Mouse (Mus musculus): ENCODE results near the gene Exoc7. TPM values are rescaled to one million over a fixed set of nuclear protein-coding genes. Genes with fewer than 3 reads are reported as not detected.

Exoc7 gene
- polyA plus RNA-seq, 1 experiment from 2014 or later = 88.7 TPM

DNA sequence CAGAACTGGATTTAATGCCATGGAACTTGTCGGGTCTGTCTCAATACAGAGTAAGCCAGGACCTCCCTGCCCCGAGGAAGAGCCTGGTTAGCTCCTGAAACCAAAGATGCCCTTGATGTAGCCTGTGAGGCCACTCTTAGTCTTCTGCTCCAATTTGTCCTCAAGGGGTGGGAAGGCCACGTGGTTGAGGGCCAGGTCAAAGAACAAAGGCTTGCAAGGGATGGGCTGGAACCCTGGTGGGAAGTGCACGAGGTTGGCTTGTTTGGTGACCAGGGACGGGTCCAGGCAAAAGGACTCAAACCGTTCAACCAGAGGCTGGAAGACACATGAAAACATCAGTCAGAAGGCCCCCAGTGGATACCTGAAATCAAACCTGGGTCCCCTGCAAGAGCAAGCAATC is 61.4 kb downstream of the Exoc7 start:
- Histone ChIP-seq H3K27ac (replicated peaks) (no peak overlapping the region), H3K4me1 (replicated peaks) (peaks cover 9% of the 10 kb centered on the region), H3K4me3 (no peak overlapping the region), H3K4me2 (no peak overlapping the region), H3K36me3 (peaks cover 80% of the 10 kb centered on the region), H3K9me3 (no peaks in the 10 kb centered on the region), H3K9ac (no peak overlapping the region), H3K27me3 (no peaks in the 10 kb centered on the region)
- no peak for ATAC-seq (ENCODE audit: low read depth)
- 70% methylated on average over 6 of the region's 6 CpGs for WGBS

DNA sequence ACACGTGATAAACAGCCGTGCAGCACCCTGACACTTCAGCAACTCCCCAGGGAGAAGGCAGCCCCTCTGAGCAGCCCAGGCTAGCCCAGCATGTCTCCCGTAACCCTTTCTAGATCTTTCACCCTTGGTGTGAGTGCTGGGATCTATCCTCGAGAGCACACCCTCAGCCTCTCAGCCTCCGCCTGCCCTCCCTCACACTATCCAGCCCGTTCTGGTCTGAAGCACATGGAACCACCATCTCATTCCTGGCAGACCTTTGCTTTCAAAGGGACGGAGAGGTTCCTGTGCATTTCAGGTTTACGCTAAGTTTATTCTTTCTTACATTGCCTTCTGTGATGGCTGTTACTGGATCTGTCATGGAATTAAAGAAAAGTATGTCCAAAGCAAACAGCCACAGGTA is 62.5 kb downstream of the Exoc7 start:
- 87% methylated on average over 8 of the region's 8 CpGs for WGBS

GRCm38 (mm10) chr11:116241744-116242235 is 65.2 kb downstream of the Exoc7 start:
- Histone ChIP-seq H3K27me3 (peaks cover 21% of the 10 kb centered on the region), H3K27ac (replicated peaks) (no peak overlapping the region), H3K4me2 (no peak overlapping the region), H3K4me1 (replicated peaks) (peaks cover 22% of the 10 kb centered on the region), H3K4me3 (no peak overlapping the region), H3K36me3 (peaks cover 42% of the 10 kb centered on the region), H3K9me3 (no peaks in the 10 kb centered on the region), H3K9ac (peak overlapping the region; percentile 1; the same call in 1 of the 2 replicates)
- WGBS = 13% methylated on average over 12 of the region's 12 CpGs
- ATAC-seq (ENCODE audit: low read depth) = no peak

More for the DNA sequence above, 62.5 kb downstream of the Exoc7 start:
- Histone ChIP-seq H3K27ac (replicated peaks) (no peak overlapping the region), H3K4me2 (no peak overlapping the region), H3K9me3 (no peaks in the 10 kb centered on the region), H3K4me3 (no peak overlapping the region), H3K4me1 (replicated peaks) (peaks cover 13% of the 10 kb centered on the region), H3K27me3 (no peaks in the 10 kb centered on the region), H3K36me3 (peaks cover 70% of the 10 kb centered on the region), H3K9ac (no peak overlapping the region)
- no peak for ATAC-seq (ENCODE audit: low read depth)

- H3K4me3 ChIP-seq = no peak overlapping the region
- no peaks in the 10 kb centered on the region for H3K9me3 ChIP-seq
- no peak for ATAC-seq (ENCODE audit: low read depth)
- H3K9ac ChIP-seq = no peak overlapping the region
- peaks cover 26% of the 10 kb centered on the region for H3K27me3 ChIP-seq
- peaks cover 22% of the 10 kb centered on the region for H3K36me3 ChIP-seq
- no peak overlapping the region for H3K4me2 ChIP-seq
- H3K27ac ChIP-seq (replicated peaks) = no peak overlapping the region
- WGBS = 5% methylated on average over 7 of the region's 7 CpGs
- peaks cover 22% of the 10 kb centered on the region for H3K4me1 ChIP-seq (replicated peaks)
Measured at GRCm38 (mm10) chr11:116239797-116240196, 67.2 kb downstream of the Exoc7 start.

Other genes with a start within 250 kb of the Exoc7 start
- gene Unc13d, start 229.3 kb downstream of the Exoc7 start, polyA plus RNA-seq (2015; fragmentation: Nextera tagmentation; extraction: Ambion mirVana) = 0.70 and 1.3 TPM in 2 replicates
- 136 and 153 TPM in 2 replicates for gene Wbp2, start 220.2 kb downstream of the Exoc7 start, polyA plus RNA-seq (2015; fragmentation: Nextera tagmentation; extraction: Ambion mirVana)
- gene Trim47, start 180.0 kb downstream of the Exoc7 start, polyA plus RNA-seq (2015; fragmentation: Nextera tagmentation; extraction: Ambion mirVana) = 4.3 and 5.5 TPM in 2 replicates
- gene Trim65, start 176.1 kb downstream of the Exoc7 start, polyA plus RNA-seq (2015; fragmentation: Nextera tagmentation; extraction: Ambion mirVana) = 2.7 and 3.7 TPM in 2 replicates
- gene Mrpl38, start 168.4 kb downstream of the Exoc7 start, polyA plus RNA-seq (2015; fragmentation: Nextera tagmentation; extraction: Ambion mirVana) = 69.1 and 78.3 TPM in 2 replicates
- 52.5 and 58.5 TPM in 2 replicates for gene Fbf1, start 139.1 kb downstream of the Exoc7 start, polyA plus RNA-seq (2015; fragmentation: Nextera tagmentation; extraction: Ambion mirVana)
- gene Ten1, start 108.4 kb downstream of the Exoc7 start, polyA plus RNA-seq (2015; fragmentation: Nextera tagmentation; extraction: Ambion mirVana) = 75.2 and 83.0 TPM in 2 replicates
- gene Acox1, start 108.2 kb downstream of the Exoc7 start, polyA plus RNA-seq (2015; fragmentation: Nextera tagmentation; extraction: Ambion mirVana) = 53.5 and 55.9 TPM in 2 replicates
- 0.59 and 0.73 TPM in 2 replicates for gene Evpl, start 69.2 kb downstream of the Exoc7 start, polyA plus RNA-seq (2015; fragmentation: Nextera tagmentation; extraction: Ambion mirVana)
- gene Srp68, start 33.0 kb downstream of the Exoc7 start, polyA plus RNA-seq (2015; fragmentation: Nextera tagmentation; extraction: Ambion mirVana) = 64.0 and 64.4 TPM in 2 replicates
- gene Galr2, start 26.3 kb downstream of the Exoc7 start, polyA plus RNA-seq (2015; fragmentation: Nextera tagmentation; extraction: Ambion mirVana) = 1.1 and 1.2 TPM in 2 replicates
- 7.8 and 8.1 TPM in 2 replicates for gene Foxj1, start 28.2 kb upstream of the Exoc7 start, polyA plus RNA-seq (2015; fragmentation: Nextera tagmentation; extraction: Ambion mirVana)
- gene Rnf157, start 105.8 kb upstream of the Exoc7 start, polyA plus RNA-seq (2015; fragmentation: Nextera tagmentation; extraction: Ambion mirVana) = 64.8 and 72.0 TPM in 2 replicates
- 40.7 and 55.0 TPM in 2 replicates for gene Ubald2, start 126.9 kb upstream of the Exoc7 start, polyA plus RNA-seq (2015; fragmentation: Nextera tagmentation; extraction: Ambion mirVana)
- not detected in 2 replicates for gene Qrich2, start 159.0 kb upstream of the Exoc7 start, polyA plus RNA-seq (2015; fragmentation: Nextera tagmentation; extraction: Ambion mirVana)
- 177 and 178 TPM in 2 replicates for gene Prpsap1, start 187.0 kb upstream of the Exoc7 start, polyA plus RNA-seq (2015; fragmentation: Nextera tagmentation; extraction: Ambion mirVana)
- gene Sphk1, start 223.7 kb upstream of the Exoc7 start, polyA plus RNA-seq (2015; fragmentation: Nextera tagmentation; extraction: Ambion mirVana) = 3.7 and 6.1 TPM in 2 replicates